8 mouse cellular contexts compared by ENCODE assay signal in genomic region chr16:64852891-64853290, GRCm38 (mm10). TPM values are rescaled to one million over a fixed set of nuclear protein-coding genes. Genes with fewer than 3 reads are reported as not detected.
DNase-seq lines count a peak whose midpoint lies in the region; ATAC-seq and TF ChIP-seq lines count a peak whose summit lies in the region.

No protein-coding gene starts in this region.

- peak overlapping the region; percentile 80 for H3K4me3 ChIP-seq in gastrocnemius, adult 2 months
- H3K4me3 ChIP-seq in thymus, adult 2 months (ENCODE audit: control insufficient read depth, insufficient read depth, low read length): peak overlapping the region; percentile 97
- peak overlapping the region; percentile 82 to 85 for H3K4me3 ChIP-seq in liver, embryonic 14.5 days (ENCODE audit: insufficient read depth in 1 of 2, low read depth in 2 of 2, low read length in 2 of 2)

- intact Hi-C loops in gastrocnemius, adult 2 months (cut with DNase I): loop anchor here (2.0 kb wide), 1 partner anchor 20 kb away; no protein-coding TSS in a partner anchor

- TF ChIP-seq POLR2A in thymus, adult 2 months (IDR thresholded peaks at IDR 0.05; ENCODE audit: control insufficient read depth, extremely low read depth, insufficient read depth, low read length, poor library complexity): no peak

- H3K9ac ChIP-seq in liver, embryonic 14.5 days (replicated peaks): peak overlapping the region; percentile 92

- no peak for DNase-seq in gastrocnemius, adult 2 months
- no peak for DNase-seq in gastrocnemius, postnatal 10 days
- no peak for DNase-seq in thymus, adult 2 months
- no peak for DNase-seq in thymus, postnatal 14 days
- no peak for DNase-seq in liver, embryonic 14.5 days (ENCODE audit: low read depth in 3 of 3, low spot score in 3 of 3)
- no peak for DNase-seq in left cerebral cortex, adult 9 months (ENCODE audit: low spot score in 2 of 2)
- no peak for DNase-seq in adrenal gland, adult 2 months
- no peak for DNase-seq in layer of hippocampus, adult 8-10 months (ENCODE audit: low spot score in 2 of 2)

- ATAC-seq in liver, embryonic 14.5 days (ENCODE audit: insufficient read depth): no peak

- peak overlapping the region; percentile 98 for H3K27ac ChIP-seq in gastrocnemius, adult 2 months
- peak overlapping the region; percentile 63; the same call in 1 of the 2 replicates for H3K27ac ChIP-seq in thymus, adult 2 months (ENCODE audit: control insufficient read depth, insufficient read depth, low read length)
- H3K27ac ChIP-seq in liver, embryonic 14.5 days: peak overlapping the region; percentile 92

- peaks cover 6% of the 10 kb centered on the region for H3K4me1 ChIP-seq in thymus, adult 2 months (replicated peaks; ENCODE audit: control insufficient read depth, insufficient read depth, low read length)
- H3K4me1 ChIP-seq in liver, embryonic 14.5 days (replicated peaks; ENCODE audit: control insufficient read depth in 2 of 2, insufficient read depth in 2 of 2, low read length in 1 of 2): peaks cover 0 to 7% of the 10 kb centered on the region in 2 experiments; a peak in 3 of 4 replicates

- no peak for TF ChIP-seq CTCF in gastrocnemius, adult 2 months (IDR thresholded peaks at IDR 0.05)
- TF ChIP-seq CTCF in thymus, adult 2 months (IDR thresholded peaks at IDR 0.05; ENCODE audit: borderline replicate concordance, control insufficient read depth, extremely low read depth, insufficient read depth, low read length, poor library complexity): no peak
- no peak for TF ChIP-seq CTCF in liver, embryonic 14.5 days (IDR thresholded peaks at IDR 0.05; ENCODE audit: low read depth)

- no peaks in the 10 kb centered on the region for H3K9me3 ChIP-seq in liver, embryonic 14.5 days (ENCODE audit: control insufficient read depth, low read length)

- under 1% methylated on average over 14 of the region's 14 CpGs for WGBS in thymus, adult 2 months
- WGBS in liver, embryonic 14.5 days (ENCODE audit: insufficient replicate concordance): 1% methylated on average over 14 of the region's 14 CpGs

- H3K27me3 ChIP-seq in thymus, adult 2 months (ENCODE audit: control insufficient read depth, insufficient read depth, low read length): no peaks in the 10 kb centered on the region
- no peaks in the 10 kb centered on the region for H3K27me3 ChIP-seq in liver, embryonic 14.5 days (ENCODE audit: control insufficient read depth, insufficient read depth, low read length)

- H3K36me3 ChIP-seq in thymus, adult 2 months (ENCODE audit: control insufficient read depth, insufficient read depth, low read length): peaks cover 23% of the 10 kb centered on the region
- peaks cover 21% of the 10 kb centered on the region for H3K36me3 ChIP-seq in liver, embryonic 14.5 days (replicated peaks; ENCODE audit: control insufficient read depth, insufficient read depth, low read depth)

- H3K4me2 ChIP-seq in liver, embryonic 14.5 days (ENCODE audit: low read depth): peak overlapping the region; percentile 89

- no peak for TF ChIP-seq EP300 in liver, embryonic 14.5 days (IDR thresholded peaks at IDR 0.05; ENCODE audit: low read depth)

RNA-seq across cellular contexts. Expression of gene Cggbp1, which starts 1.1 kb away (rescaled TPM):
- 10 to 100 TPM; 18.2 to 26.7 TPM for total RNA-seq in gastrocnemius, adult 2 months (2021)
- 10 to 100 TPM; 40.8 to 45.4 TPM for total RNA-seq in gastrocnemius, postnatal 10 days (2021)
- polyA plus RNA-seq in thymus, adult 2 months (2012; rRNA removed): 14.9 and 16.2 TPM in 2 replicates
- 6.5 and 11.2 TPM in 2 replicates for polyA plus RNA-seq in liver, embryonic 14.5 days (2012; rRNA removed)
- 26.0 and 27.8 TPM in 2 replicates for polyA plus RNA-seq in liver, embryonic 14.5 days (2014; fragmentation: Nextera tagmentation; extraction: Ambion mirVana)
- 100 to 1,000 TPM; 122 to 174 TPM for total RNA-seq in adrenal gland, adult 2 months (2021)
- polyA plus RNA-seq in adrenal gland, adult 2 months (2012; rRNA removed): 4.8 and 6.4 TPM in 2 replicates
- total RNA-seq in layer of hippocampus, adult 8-10 months (2022): 10 to 100 TPM; 54.9 to 72.2 (median 59.0) TPM

RNA-seq across cellular contexts. Expression of gene Zfp654, which starts 1.4 kb away (rescaled TPM):
- total RNA-seq in gastrocnemius, adult 2 months (2021): 10 to 100 TPM; 10.5 to 11.4 TPM
- 1 to 10 TPM; 7.5 to 8.1 TPM for total RNA-seq in gastrocnemius, postnatal 10 days (2021)
- 1.9 and 2.0 TPM in 2 replicates for polyA plus RNA-seq in thymus, adult 2 months (2012; rRNA removed)
- polyA plus RNA-seq in liver, embryonic 14.5 days (2012; rRNA removed): 1.4 and 2.4 TPM in 2 replicates
- polyA plus RNA-seq in liver, embryonic 14.5 days (2014; fragmentation: Nextera tagmentation; extraction: Ambion mirVana): 3.2 and 3.3 TPM in 2 replicates
- 10 to 100 TPM; 19.0 to 19.1 TPM for total RNA-seq in adrenal gland, adult 2 months (2021)
- polyA plus RNA-seq in adrenal gland, adult 2 months (2012; rRNA removed): 0.48 and 0.65 TPM in 2 replicates
- 10 to 100 TPM; 15.6 to 18.9 (median 17.0) TPM for total RNA-seq in layer of hippocampus, adult 8-10 months (2022)
